Mouse (Mus musculus) MEL (cell line): ENCODE measurements around the gene Nectin2.

ENCODE experiments used
- CHD1 ChIP-seq: IDR thresholded peaks from 2 replicates; pipeline ENCODE4 v1.6.1; 2012; ENCODE audit warnings: low read depth, mild to moderate bottlenecking, inconsistent platforms, low read length, improper control_type of control experiment
- CTCF ChIP-seq, 3 experiments: IDR thresholded peaks in 2 of 3; conservative IDR thresholded peaks in 1 of 3; 2 replicates each; pipeline ENCODE4 v1.5.1; 2011 to 2012; ENCODE audit warnings: low read length in 3 of 3, low read depth in 2 of 3, mild to moderate bottlenecking in 2 of 3, improper control_type of control experiment in 1 of 3, inconsistent platforms in 1 of 3, mixed read lengths in 1 of 3, moderate library complexity in 1 of 3; ENCODE audit not compliant: control insufficient read depth in 1 of 3, insufficient read depth in 1 of 3, poor library complexity in 1 of 3, severe bottlenecking in 1 of 3
- E2F4 ChIP-seq: IDR thresholded peaks from 2 replicates; pipeline ENCODE4 v1.6.1; 2011; ENCODE audit warnings: low read depth, low read length, improper control_type of control experiment, borderline replicate concordance
- EP300 ChIP-seq, 2 experiments: IDR thresholded peaks; 2 replicates each; pipeline ENCODE4 v1.6.1; 2011; ENCODE audit warnings: improper control_type of control experiment in 2 of 2, low read length in 2 of 2, low read depth in 1 of 2, mild to moderate bottlenecking in 1 of 2
- HCFC1 ChIP-seq: IDR thresholded peaks from 2 replicates; pipeline ENCODE4 v1.6.1; 2012; ENCODE audit warnings: low read depth, mild to moderate bottlenecking, inconsistent platforms, low read length, improper control_type of control experiment, moderate library complexity
- MAFK ChIP-seq: IDR thresholded peaks from 2 replicates; pipeline ENCODE4 v1.6.1; 2011; ENCODE audit warnings: low read depth, mild to moderate bottlenecking, low read length, improper control_type of control experiment, borderline replicate concordance
- MAX ChIP-seq: IDR thresholded peaks from 2 replicates; pipeline ENCODE4 v1.6.1; 2011; ENCODE audit warnings: low read length, improper control_type of control experiment
- MAZ ChIP-seq: IDR thresholded peaks from 2 replicates; pipeline ENCODE4 v1.6.1; 2012; ENCODE audit warnings: low read depth, mild to moderate bottlenecking, inconsistent platforms, low read length, improper control_type of control experiment
- NRF1 ChIP-seq: IDR thresholded peaks from 2 replicates; pipeline ENCODE4 v1.6.1; 2014; ENCODE audit warnings: low read depth, mild to moderate bottlenecking, inconsistent platforms, low read length, improper control_type of control experiment, moderate library complexity; ENCODE audit not compliant: poor library complexity, insufficient read depth, severe bottlenecking
- POLR2A ChIP-seq, 2 experiments: IDR thresholded peaks; 2 replicates each; pipeline ENCODE4 v1.6.1; 2011 to 2012; ENCODE audit warnings: low read length in 2 of 2, mild to moderate bottlenecking in 2 of 2, control low read depth in 1 of 2, improper control_type of control experiment in 1 of 2, low read depth in 1 of 2, moderate library complexity in 1 of 2; ENCODE audit not compliant: control insufficient read depth in 1 of 2, insufficient read depth in 1 of 2, poor library complexity in 1 of 2
- POLR2AphosphoS2 ChIP-seq: IDR thresholded peaks from 2 replicates; pipeline ENCODE4 v1.6.1; 2011; ENCODE audit warnings: low read length, improper control_type of control experiment
- SIN3A ChIP-seq: IDR thresholded peaks from 2 replicates; pipeline ENCODE4 v1.6.1; 2012; ENCODE audit warnings: low read length, improper control_type of control experiment, inconsistent platforms
- TAL1 ChIP-seq: IDR thresholded peaks from 2 replicates; pipeline ENCODE4 v1.6.1; 2012; ENCODE audit warnings: mild to moderate bottlenecking, inconsistent platforms, low read length, moderate library complexity, mixed read lengths
- ZKSCAN1 ChIP-seq: IDR thresholded peaks from 2 replicates; pipeline ENCODE4 v1.6.1; 2012; ENCODE audit warnings: low read depth, mild to moderate bottlenecking, inconsistent platforms, low read length, improper control_type of control experiment, moderate library complexity

GRCm38 (mm10) chr7:19691873-19692865, 58.1 kb downstream of the Nectin2 start, which contains the start of gene Apoc1:
- TF ChIP-seq POLR2AphosphoS2 (no peak), POLR2A (IDR thresholded peaks at IDR 0.05; ENCODE audit: control insufficient read depth in 1 of 2, insufficient read depth in 1 of 2, low read depth in 1 of 2, low read length in 2 of 2, poor library complexity in 1 of 2) (no peak), CTCF (IDR thresholded peaks at IDR 0.05 in 2 of 3, conservative IDR thresholded peaks at IDR 0.05 in 1 of 3; ENCODE audit: control insufficient read depth in 1 of 3, insufficient read depth in 1 of 3, low read depth in 2 of 3, low read length in 3 of 3, poor library complexity in 1 of 3, severe bottlenecking in 1 of 3) (no peak), EP300 (IDR thresholded peaks at IDR 0.05; ENCODE audit: low read depth in 1 of 2, low read length in 2 of 2) (no peak), ZKSCAN1 (no peak), SIN3A (no peak), HCFC1 (no peak), NRF1 (no peak), MAX (no peak), CHD1 (no peak), TAL1 (no peak), E2F4 (no peak), MAFK (no peak), MAZ (no peak)
